Mouse (Mus musculus) adipocyte (in vitro differentiated cells): Measurements from ENCODE around the gene Moap1.

Source experiments
- DNase-seq: peaks from one replicate; pipeline ENCODE4 v3.0.0-alpha.2; 2016; ENCODE audit warnings: low spot score

The Moap1 gene

GRCm38 (mm10) chr12:102705906-102706640 is 37.4 kb downstream of the Moap1 start:
- peak; percentile 35 for DNase-seq

GRCm38 (mm10) chr12:102705216-102705871 is 38.1 kb downstream of the Moap1 start:
- peak; percentile 84 for DNase-seq

- peak; percentile 43 for DNase-seq
Observed at GRCm38 (mm10) chr12:102704457-102705198, 38.8 kb downstream of the Moap1 start, which contains the start of gene Itpk1. TSS of gene Itpk1 (minus strand) at chr12:102704930.

GRCm38 (mm10) chr12:102703921-102704408 is 39.5 kb downstream of the Moap1 start:
- DNase-seq: no peak

- DNase-seq: no peak
Observed at GRCm38 (mm10) chr12:102703441-102703840, 40.0 kb downstream of the Moap1 start.

GRCm38 (mm10) chr12:102703111-102703412 is 40.4 kb downstream of the Moap1 start:
- DNase-seq: peak; percentile 46

- DNase-seq: peak; percentile 91
Observed at GRCm38 (mm10) chr12:102702356-102703110, 40.9 kb downstream of the Moap1 start.

GRCm38 (mm10) chr12:102701691-102702207 is 41.7 kb downstream of the Moap1 start:
- no peak for DNase-seq

- no peak for DNase-seq
Observed at GRCm38 (mm10) chr12:102700453-102700852, 43.0 kb downstream of the Moap1 start.

- DNase-seq: no peak
Observed at GRCm38 (mm10) chr12:102699156-102699555, 44.3 kb downstream of the Moap1 start.

- DNase-seq: no peak
Observed at GRCm38 (mm10) chr12:102698089-102698684, 45.3 kb downstream of the Moap1 start.

- DNase-seq: no peak
Observed at GRCm38 (mm10) chr12:102697381-102697780, 46.1 kb downstream of the Moap1 start.

- DNase-seq: no peak
Observed at GRCm38 (mm10) chr12:102696635-102697354, 46.7 kb downstream of the Moap1 start.

- DNase-seq: no peak
Observed at GRCm38 (mm10) chr12:102695369-102696239, 47.9 kb downstream of the Moap1 start.
